Mouse (Mus musculus) left cerebral cortex, adult 8-10 months (tissue): ENCODE data around the gene Dtnbp1. TPM values are rescaled to one million over a fixed set of nuclear protein-coding genes. Genes with fewer than 3 reads are reported as not detected.
A peak's percentile ranks its signal among the peaks of the same experiment; 100 is the strongest.

ENCODE experiments used
- DNase-seq, 2 experiments: peaks; one replicate each; pipeline ENCODE4 v3.0.0; 2022; ENCODE audit warnings: low spot score in 2 of 2
- total RNA-seq, 4 experiments: library from RNA; stranded (reverse); gene quantifications; 2 replicates each; pipeline ENCODE4 v1.2.4; 2022

Gene Dtnbp1
- 10 to 100 TPM; 77.5 to 93.8 (median 81.3) TPM for total RNA-seq

GRCm38 (mm10) chr13:45001911-45002615 is at the start of gene Dtnbp1:
Dtnbp1 (minus strand) TSS chr13:45002147.
- DNase-seq, result peak; percentile 26 to 43

- DNase-seq, result peak in 1 of 2 experiments; percentile 58
These were observed 47.5 kb upstream of the Dtnbp1 start for GRCm38 (mm10) chr13:45049261-45050020.

DNA sequence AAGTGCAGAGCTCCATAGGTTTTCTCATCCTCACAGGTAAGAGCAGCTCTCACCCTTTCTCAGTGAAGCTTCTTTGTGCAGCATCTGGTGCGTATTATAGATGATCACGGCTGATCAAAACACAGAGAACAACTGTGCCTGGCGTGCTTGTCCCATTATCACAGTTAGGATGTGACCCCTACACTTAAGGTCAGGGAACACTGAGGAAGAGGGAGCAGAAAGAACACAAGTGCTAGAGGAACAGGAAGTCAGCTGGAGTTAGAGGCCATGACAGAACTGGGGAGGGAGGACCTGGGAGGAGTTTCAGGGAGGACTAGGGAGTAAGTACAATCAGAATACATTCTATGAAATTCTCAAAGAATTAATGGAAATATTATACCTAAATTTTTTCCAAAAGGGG is 41.5 kb upstream of the Dtnbp1 start:
- no peak for DNase-seq

- DNase-seq, result no peak
These were observed 38.8 kb upstream of the Dtnbp1 start for GRCm38 (mm10) chr13:45040741-45041140.

DNA sequence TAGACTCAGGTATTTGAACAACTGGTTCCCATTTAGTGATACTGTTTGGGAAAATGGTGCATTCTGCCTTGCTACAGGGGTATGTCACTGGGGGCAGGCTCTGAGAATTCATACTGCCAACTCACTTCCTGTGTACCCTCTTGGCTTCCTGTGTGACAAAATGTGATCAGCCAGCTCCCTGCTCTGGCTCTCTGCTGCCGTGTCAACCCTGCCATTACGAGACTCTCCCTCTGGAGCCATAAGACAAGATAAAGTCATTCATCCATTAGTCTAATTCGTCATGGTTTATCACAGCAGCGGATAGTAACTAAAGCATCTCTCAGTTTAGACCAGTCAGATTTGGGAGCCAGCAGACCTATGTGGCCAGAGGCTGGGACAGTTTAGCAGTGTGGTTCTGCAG is 38.2 kb upstream of the Dtnbp1 start:
- no peak for DNase-seq

DNA sequence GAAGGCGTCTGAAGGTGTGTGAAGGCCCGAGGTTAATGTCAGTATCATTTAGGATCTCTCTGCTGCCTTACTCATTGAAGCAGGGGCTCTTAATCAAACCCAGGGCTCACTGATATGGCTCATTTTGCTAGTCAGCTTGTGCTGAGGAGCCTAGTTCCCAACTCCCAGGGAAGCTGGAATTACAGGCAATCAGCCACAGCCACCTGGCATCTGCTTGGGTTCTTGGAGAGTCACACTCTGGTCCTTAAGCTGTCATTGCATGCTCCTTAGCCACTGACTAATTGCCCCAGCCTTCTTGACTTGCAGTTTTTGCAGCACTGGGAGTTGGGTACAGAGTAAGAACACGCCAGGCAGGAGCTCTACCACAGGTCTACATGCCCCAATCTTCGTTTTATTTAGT is 34.5 kb upstream of the Dtnbp1 start:
- no peak for DNase-seq

- DNase-seq, result no peak
These were observed 32.8 kb upstream of the Dtnbp1 start for GRCm38 (mm10) chr13:45034759-45035158.

GRCm38 (mm10) chr13:45033360-45033759 is 31.4 kb upstream of the Dtnbp1 start:
- no peak for DNase-seq

- no peak for DNase-seq
These were observed 30.5 kb upstream of the Dtnbp1 start for GRCm38 (mm10) chr13:45032484-45032883.

DNA sequence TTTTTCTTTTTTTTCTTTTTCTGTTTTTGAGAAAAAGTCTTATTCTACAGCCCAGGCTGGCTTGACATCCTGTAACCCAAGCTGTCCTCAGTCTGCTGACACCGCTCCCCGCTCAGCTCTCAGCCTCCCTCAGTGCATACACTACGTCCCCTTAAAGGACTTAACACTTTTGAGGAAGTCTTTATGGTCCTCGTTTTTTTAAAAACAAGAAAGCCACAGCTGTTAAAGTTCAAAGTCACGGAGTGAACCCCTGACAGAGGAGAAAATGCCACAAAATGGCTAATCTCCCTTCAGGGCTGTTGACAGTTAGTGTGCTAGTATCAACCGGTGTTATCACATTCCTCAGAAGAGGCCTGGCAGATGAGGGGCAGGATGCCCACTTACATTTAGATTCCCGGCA is 29.8 kb upstream of the Dtnbp1 start:
- DNase-seq, result no peak

- DNase-seq, result no peak
These were observed 29.4 kb upstream of the Dtnbp1 start for GRCm38 (mm10) chr13:45031314-45031713.

DNA sequence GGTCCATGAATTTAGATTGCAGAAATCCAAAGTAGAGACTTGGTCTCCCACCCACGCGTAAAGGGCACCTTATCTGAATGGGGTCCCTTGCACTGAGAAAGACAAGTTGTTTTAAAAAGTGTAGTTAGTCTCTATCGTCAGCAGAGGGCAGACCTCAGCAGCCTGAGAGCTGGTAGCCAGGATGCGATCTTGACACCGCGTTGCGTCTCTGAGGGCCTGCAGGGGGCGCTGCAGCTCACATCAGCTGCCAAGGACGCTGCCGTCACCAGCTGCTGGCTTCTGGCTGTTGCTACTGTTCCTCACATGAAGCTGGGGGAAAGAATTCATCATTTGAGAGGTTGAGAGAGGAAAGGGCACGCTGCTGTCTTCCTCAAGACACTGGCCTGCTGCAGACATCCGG is 28.9 kb upstream of the Dtnbp1 start:
- DNase-seq, result peak; percentile 70 to 75

DNA sequence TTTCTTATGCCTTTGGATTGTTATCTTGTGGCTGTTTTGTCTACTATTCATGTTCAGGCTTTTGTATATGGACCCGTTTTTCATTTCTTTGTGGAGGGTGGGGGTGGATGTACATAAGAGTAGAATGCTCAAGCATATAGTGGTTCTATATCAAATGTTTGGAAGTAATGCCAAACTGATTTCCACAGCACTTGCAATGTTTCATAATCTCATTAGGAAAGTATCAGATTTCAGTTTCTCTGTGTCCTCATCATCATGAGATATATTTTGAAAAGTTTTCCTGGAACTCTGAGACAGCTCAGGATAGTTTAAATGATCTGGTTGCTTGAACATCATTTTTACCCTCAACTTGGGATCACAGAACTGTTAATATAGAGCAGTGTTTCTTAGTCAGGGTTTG is 27.8 kb upstream of the Dtnbp1 start:
- DNase-seq, result no peak

DNA sequence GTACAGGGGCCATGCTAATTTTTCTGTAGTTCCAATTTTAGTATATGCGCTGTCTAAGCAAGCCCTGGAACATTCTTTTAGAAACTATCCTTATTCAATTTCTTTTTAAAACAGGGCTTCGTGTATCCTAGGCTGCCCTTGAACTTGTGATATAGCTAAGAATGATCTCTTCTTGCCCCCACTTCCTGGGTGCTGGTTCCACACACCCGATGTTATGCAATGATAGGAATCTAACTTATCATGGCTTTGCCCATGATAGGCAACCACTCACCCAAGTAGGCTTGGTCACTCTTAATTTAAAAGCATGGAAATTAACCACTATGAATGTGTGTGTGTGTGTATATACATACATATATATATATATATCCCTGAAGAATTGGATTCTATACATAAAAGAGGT is 24.3 kb upstream of the Dtnbp1 start:
- DNase-seq, result no peak

GRCm38 (mm10) chr13:45024821-45025220 is 22.9 kb upstream of the Dtnbp1 start:
- DNase-seq, result no peak

- no peak for DNase-seq
These were observed 21.6 kb upstream of the Dtnbp1 start for GRCm38 (mm10) chr13:45023356-45024150.

DNA sequence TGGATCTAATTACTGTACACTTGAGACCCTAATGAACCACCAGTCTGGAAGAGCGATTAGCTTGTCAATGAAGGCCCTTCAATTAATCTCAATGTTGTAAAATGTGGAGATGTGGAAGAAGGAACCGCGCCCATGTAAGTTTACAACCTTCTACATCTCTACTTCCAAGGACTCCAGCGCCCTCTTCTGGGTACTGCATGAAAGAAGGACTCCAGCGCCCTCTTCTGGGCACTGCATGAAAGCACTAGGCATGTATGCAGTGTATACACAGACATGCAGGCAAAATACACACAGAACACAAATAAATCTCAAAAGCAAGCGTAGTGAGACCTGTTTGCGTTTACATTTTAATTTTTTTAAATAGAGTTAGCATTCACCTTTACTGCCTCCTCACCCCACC is 6.2 kb upstream of the Dtnbp1 start:
- no peak for DNase-seq

GRCm38 (mm10) chr13:45007726-45008125 is 5.8 kb upstream of the Dtnbp1 start:
- DNase-seq, result no peak

- DNase-seq, result no peak
These were observed 4.5 kb upstream of the Dtnbp1 start for GRCm38 (mm10) chr13:45006483-45006882.

- DNase-seq, result no peak
These were observed 3.9 kb upstream of the Dtnbp1 start for GRCm38 (mm10) chr13:45005861-45006260.

DNA sequence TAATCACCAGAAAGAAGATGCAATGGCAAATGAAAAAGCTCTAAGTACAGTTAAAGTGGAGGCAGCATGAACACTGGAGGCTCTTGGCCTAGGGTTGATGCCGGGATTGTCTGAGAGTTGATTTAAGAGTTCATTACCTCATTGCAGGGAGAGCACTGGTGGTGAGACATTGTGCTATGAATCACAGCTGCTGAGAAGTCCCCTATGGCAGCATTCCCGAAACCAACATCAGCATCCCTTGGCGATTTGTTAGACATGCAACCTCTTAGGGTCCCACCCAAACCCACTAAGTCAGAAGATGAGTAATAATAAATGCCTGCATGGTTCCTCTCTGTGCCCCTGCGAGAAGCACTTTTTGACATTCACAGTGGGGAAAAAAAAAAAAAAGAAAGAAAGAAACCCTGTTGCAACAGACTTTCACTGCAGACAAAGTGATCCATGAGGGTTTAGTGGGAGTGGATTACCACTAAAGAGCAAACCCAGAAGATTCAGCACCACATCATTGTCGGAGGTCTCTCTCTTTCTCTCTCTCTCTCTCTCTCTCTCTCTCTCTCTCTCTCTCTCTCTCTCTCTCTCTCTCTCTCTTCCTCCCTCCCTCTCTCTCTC is 3.1 kb upstream of the Dtnbp1 start:
- no peak for DNase-seq

GRCm38 (mm10) chr13:45003026-45003425 is 1.1 kb upstream of the Dtnbp1 start:
- DNase-seq, result no peak
